Mouse (Mus musculus) kidney, embryonic 14.5 days (tissue): ENCODE measurements around the gene Katnal1. TPM values are rescaled to one million over a fixed set of nuclear protein-coding genes. Genes with fewer than 3 reads are reported as not detected.

ENCODE experiments used
- ATAC-seq: fragments of 200-750 bp; cut with Nextera tagmentation; 2 replicates; pipeline ENCODE4 v1.8.0; 2017; ENCODE audit warnings: moderate number of reproducible peaks, mild to moderate bottlenecking, moderate TSS enrichment, moderate library complexity; ENCODE audit not compliant: low FRiP score, low TSS enrichment
- H3K27ac ChIP-seq: fragments of 300-500 bp; sonication (generic); 2 replicates; pipeline ENCODE4 v1.5.1; 2014; ENCODE audit warnings: low read depth, mild to moderate bottlenecking, low read length, moderate library complexity, mixed read lengths
- H3K27me3 ChIP-seq: fragments of 300-500 bp; sonication (generic); 2 replicates; pipeline ENCODE4 v1.6.1; 2014; ENCODE audit warnings: mild to moderate bottlenecking, low read length; ENCODE audit not compliant: control insufficient read depth, insufficient read depth
- H3K36me3 ChIP-seq: fragments of 300-500 bp; sonication (generic); 2 replicates; pipeline ENCODE4 v1.6.1; 2014; ENCODE audit warnings: low read length, mixed read lengths; ENCODE audit not compliant: control insufficient read depth, insufficient read depth
- H3K4me1 ChIP-seq: fragments of 300-500 bp; sonication (generic); 2 replicates; pipeline ENCODE4 v1.6.1; 2014; ENCODE audit warnings: low read length, mixed read lengths; ENCODE audit not compliant: control insufficient read depth, insufficient read depth
- H3K4me2 ChIP-seq: fragments of 300-500 bp; sonication (generic); replicated peaks from 2 replicates; pipeline ENCODE4 v1.6.1; 2014; ENCODE audit warnings: low read depth, mild to moderate bottlenecking, low read length
- H3K4me3 ChIP-seq: fragments of 300-500 bp; sonication (generic); 2 replicates; pipeline ENCODE4 v1.5.1; 2014; ENCODE audit warnings: mild to moderate bottlenecking, low read length
- H3K9ac ChIP-seq: fragments of 300-500 bp; sonication (generic); 2 replicates; pipeline ENCODE4 v1.6.1; 2014; ENCODE audit warnings: low read depth, mild to moderate bottlenecking, low read length, moderate library complexity
- H3K9me3 ChIP-seq: fragments of 300-500 bp; sonication (generic); 2 replicates; pipeline ENCODE4 v1.6.1; 2016; ENCODE audit warnings: low read length; ENCODE audit not compliant: control insufficient read depth
- WGBS: fragments of 180-500 bp; shearing (Covaris S2); extraction: QIAGEN DNeasy Blood & Tissue Kit; methylation state at CpG from one replicate; pipeline ENCODE4 v1.1.7; 2014; 5-methylcytosine and 5-hydroxymethylcytosine counted together
- polyA plus RNA-seq: library from polyadenylated mRNA; unstranded; fragments of >200 nt; fragmentation: Nextera tagmentation; extraction: Ambion mirVana; gene quantifications from 2 replicates; pipeline ENCODE4 v1.2.1, GENCODE M21; 2014

Gene Katnal1
- polyA plus RNA-seq, 1 experiment from 2014 or later = 13.3 TPM

- H3K9ac ChIP-seq = no peak overlapping the region
- no peak for ATAC-seq
- H3K27me3 ChIP-seq = no peaks in the 10 kb centered on the region
- no peak overlapping the region for H3K4me3 ChIP-seq
- no peaks in the 10 kb centered on the region for H3K9me3 ChIP-seq
- no peak overlapping the region for H3K27ac ChIP-seq
- H3K4me2 ChIP-seq = no peak overlapping the region
- 46% methylated on average over 9 of the region's 9 CpGs for WGBS
- 0 out of 2 replicates have a peak, but pooled peaks cover 3% of the 10 kb centered on the region for H3K4me1 ChIP-seq
- H3K36me3 ChIP-seq = no peaks in the 10 kb centered on the region
These were observed 19.5 kb upstream of the Katnal1 start for GRCm38 (mm10) chr5:148948577-148948976.

- H3K9ac ChIP-seq = no peak overlapping the region
- H3K36me3 ChIP-seq = no peaks in the 10 kb centered on the region
- no peaks in the 10 kb centered on the region for H3K27me3 ChIP-seq
- H3K9me3 ChIP-seq = no peaks in the 10 kb centered on the region
- 76% methylated on average over 4 of the region's 4 CpGs for WGBS
- no peak overlapping the region for H3K4me2 ChIP-seq
- ATAC-seq = no peak
- 0 out of 2 replicates have a peak, but pooled peaks cover 3% of the 10 kb centered on the region for H3K4me1 ChIP-seq
- H3K4me3 ChIP-seq = no peak overlapping the region
- H3K27ac ChIP-seq = no peak overlapping the region
These were observed 18.3 kb upstream of the Katnal1 start for GRCm38 (mm10) chr5:148947412-148947811.

GRCm38 (mm10) chr5:148946787-148947186 is 17.7 kb upstream of the Katnal1 start:
- Histone ChIP-seq H3K36me3 (no peaks in the 10 kb centered on the region), H3K4me3 (no peak overlapping the region), H3K27me3 (no peaks in the 10 kb centered on the region), H3K4me1 (0 out of 2 replicates have a peak, but pooled peaks cover 3% of the 10 kb centered on the region), H3K4me2 (no peak overlapping the region), H3K9me3 (no peaks in the 10 kb centered on the region), H3K9ac (no peak overlapping the region), H3K27ac (no peak overlapping the region)
- 80% methylated on average over 5 of the region's 5 CpGs for WGBS
- no peak for ATAC-seq

GRCm38 (mm10) chr5:148945735-148946134 is 16.6 kb upstream of the Katnal1 start:
- H3K36me3 ChIP-seq = no peaks in the 10 kb centered on the region
- H3K27ac ChIP-seq = no peak overlapping the region
- H3K9me3 ChIP-seq = no peaks in the 10 kb centered on the region
- no peak for ATAC-seq
- WGBS = 71% methylated on average over 2 of the region's 2 CpGs
- no peak overlapping the region for H3K4me2 ChIP-seq
- 0 out of 2 replicates have a peak, but pooled peaks cover 3% of the 10 kb centered on the region for H3K4me1 ChIP-seq
- H3K9ac ChIP-seq = no peak overlapping the region
- H3K27me3 ChIP-seq = no peaks in the 10 kb centered on the region
- no peak overlapping the region for H3K4me3 ChIP-seq

- WGBS = 16% methylated on average over 8 of the region's 8 CpGs
- Histone ChIP-seq H3K4me1 (0 out of 2 replicates have a peak, but pooled peaks cover 3% of the 10 kb centered on the region), H3K4me3 (no peak overlapping the region), H3K4me2 (no peak overlapping the region), H3K27me3 (no peaks in the 10 kb centered on the region), H3K9me3 (no peaks in the 10 kb centered on the region), H3K36me3 (no peaks in the 10 kb centered on the region), H3K27ac (no peak overlapping the region), H3K9ac (no peak overlapping the region)
- no peak for ATAC-seq
These were observed 14.9 kb upstream of the Katnal1 start for GRCm38 (mm10) chr5:148944024-148944423.

- ATAC-seq = no peak
- Histone ChIP-seq H3K27ac (no peak overlapping the region), H3K4me1 (0 out of 2 replicates have a peak, but pooled peaks cover 3% of the 10 kb centered on the region), H3K4me3 (no peak overlapping the region), H3K4me2 (no peak overlapping the region), H3K36me3 (no peaks in the 10 kb centered on the region), H3K9me3 (no peaks in the 10 kb centered on the region), H3K9ac (no peak overlapping the region), H3K27me3 (no peaks in the 10 kb centered on the region)
- 80% methylated on average over 10 of the region's 10 CpGs for WGBS
These were observed 14.3 kb upstream of the Katnal1 start for GRCm38 (mm10) chr5:148943444-148943843.

- WGBS = 67% methylated on average over 11 of the region's 11 CpGs
- Histone ChIP-seq H3K4me2 (no peak overlapping the region), H3K27ac (no peak overlapping the region), H3K9ac (no peak overlapping the region), H3K4me3 (no peak overlapping the region), H3K36me3 (no peaks in the 10 kb centered on the region), H3K27me3 (no peaks in the 10 kb centered on the region), H3K4me1 (0 out of 2 replicates have a peak, but pooled peaks cover 3% of the 10 kb centered on the region), H3K9me3 (no peaks in the 10 kb centered on the region)
- no peak for ATAC-seq
These were observed 13.8 kb upstream of the Katnal1 start for GRCm38 (mm10) chr5:148942957-148943356.

- Histone ChIP-seq H3K4me3 (no peak overlapping the region), H3K27ac (no peak overlapping the region), H3K9me3 (no peaks in the 10 kb centered on the region), H3K9ac (no peak overlapping the region), H3K27me3 (no peaks in the 10 kb centered on the region), H3K36me3 (no peaks in the 10 kb centered on the region), H3K4me2 (no peak overlapping the region), H3K4me1 (0 out of 2 replicates have a peak, but pooled peaks cover 3% of the 10 kb centered on the region)
- WGBS = 98% methylated on average over 6 of the region's 6 CpGs
- no peak for ATAC-seq
These were observed 13.2 kb upstream of the Katnal1 start for GRCm38 (mm10) chr5:148942305-148942704.

- Histone ChIP-seq H3K27me3 (no peaks in the 10 kb centered on the region), H3K4me3 (no peak overlapping the region), H3K4me2 (no peak overlapping the region), H3K36me3 (no peaks in the 10 kb centered on the region), H3K27ac (no peak overlapping the region), H3K9me3 (no peaks in the 10 kb centered on the region), H3K9ac (no peak overlapping the region), H3K4me1 (0 out of 2 replicates have a peak, but pooled peaks cover 3% of the 10 kb centered on the region)
- no peak for ATAC-seq
- 83% methylated on average over 10 of the region's 10 CpGs for WGBS
These were observed 12.7 kb upstream of the Katnal1 start for GRCm38 (mm10) chr5:148941867-148942266.
